Mouse (Mus musculus) neural tube, embryonic 14.5 days (tissue): ENCODE data around the gene Wdr82. TPM values are rescaled to one million over a fixed set of nuclear protein-coding genes. Genes with fewer than 3 reads are reported as not detected.

Experiments used
- ATAC-seq: fragments of 200-750 bp; cut with Nextera tagmentation; 2 replicates; pipeline ENCODE4 v1.8.0; 2017; ENCODE audit warnings: low read depth, mild to moderate bottlenecking, moderate TSS enrichment, moderate library complexity
- H3K27ac ChIP-seq: fragments of 300-500 bp; sonication (generic); 2 replicates; pipeline ENCODE4 v1.5.1; 2014; ENCODE audit warnings: low read depth, mild to moderate bottlenecking, control low read depth, low read length, moderate library complexity, mixed read lengths
- H3K27me3 ChIP-seq: fragments of 300-500 bp; sonication (generic); 2 replicates; pipeline ENCODE4 v1.6.1; 2014; ENCODE audit warnings: low read length; ENCODE audit not compliant: control insufficient read depth, insufficient read depth
- H3K36me3 ChIP-seq: fragments of 300-500 bp; sonication (generic); 2 replicates; pipeline ENCODE4 v1.6.1; 2014; ENCODE audit warnings: low read length, mixed read lengths; ENCODE audit not compliant: control insufficient read depth, insufficient read depth
- H3K4me1 ChIP-seq: fragments of 300-500 bp; sonication (generic); 2 replicates; pipeline ENCODE4 v1.6.1; 2014; ENCODE audit warnings: low read length; ENCODE audit not compliant: control insufficient read depth, insufficient read depth
- H3K4me2 ChIP-seq: fragments of 300-500 bp; sonication (generic); 2 replicates; pipeline ENCODE4 v1.6.1; 2014; ENCODE audit warnings: mild to moderate bottlenecking, low read depth, low read length, control low read depth
- H3K4me3 ChIP-seq: fragments of 300-500 bp; sonication (generic); 2 replicates; pipeline ENCODE4 v1.5.1; 2014; ENCODE audit warnings: low read depth, low read length, control low read depth, mixed read lengths
- H3K9ac ChIP-seq: fragments of 300-500 bp; sonication (generic); replicated peaks from 2 replicates; pipeline ENCODE4 v1.6.1; 2014; ENCODE audit warnings: low read depth, mild to moderate bottlenecking, control low read depth, low read length, mixed read lengths
- H3K9me3 ChIP-seq: fragments of 300-500 bp; sonication (generic); 2 replicates; pipeline ENCODE4 v1.6.1; 2016; ENCODE audit warnings: low read length; ENCODE audit not compliant: control insufficient read depth
- WGBS: fragments of 180-500 bp; shearing (Covaris S2); extraction: QIAGEN DNeasy Blood & Tissue Kit; methylation state at CpG from one replicate; pipeline ENCODE4 v1.1.7; 2014; 5-methylcytosine and 5-hydroxymethylcytosine counted together
- polyA plus RNA-seq: library from polyadenylated mRNA; unstranded; fragments of >200 nt; fragmentation: Nextera tagmentation; extraction: Ambion mirVana; gene quantifications from 2 replicates; pipeline ENCODE4 v1.2.1, GENCODE M21; 2014

Gene Wdr82
- polyA plus RNA-seq, 1 experiment from 2014 or later, result 40.4 TPM

- Histone ChIP-seq H3K9me3 (no peaks in the 10 kb centered on the region), H3K4me2 (peak overlapping the region; percentile 72), H3K4me1 (peaks cover 34% of the 10 kb centered on the region), H3K4me3 (peak overlapping the region; percentile 90), H3K27ac (peak overlapping the region; percentile 98), H3K27me3 (no peaks in the 10 kb centered on the region), H3K36me3 (no peaks in the 10 kb centered on the region), H3K9ac (peak overlapping the region; percentile 95)
- peak; percentile 71 for ATAC-seq
- WGBS, result 1% methylated on average over 30 of the region's 30 CpGs
These were observed 824 bp downstream of the Wdr82 start for GRCm38 (mm10) chr9:106171346-106172158.

GRCm38 (mm10) chr9:106172527-106172926, 1.8 kb downstream of the Wdr82 start:
- no peak overlapping the region for H3K9ac ChIP-seq
- ATAC-seq, result no peak
- no peaks in the 10 kb centered on the region for H3K9me3 ChIP-seq
- H3K4me3 ChIP-seq, result peak overlapping the region; percentile 90
- WGBS, result 33% methylated on average over 3 of the region's 3 CpGs
- H3K4me1 ChIP-seq, result peaks cover 34% of the 10 kb centered on the region
- H3K4me2 ChIP-seq, result peak overlapping the region; percentile 72
- H3K27me3 ChIP-seq, result no peaks in the 10 kb centered on the region
- peaks cover 9% of the 10 kb centered on the region for H3K36me3 ChIP-seq
- no peak overlapping the region for H3K27ac ChIP-seq

GRCm38 (mm10) chr9:106173363-106173762, 2.6 kb downstream of the Wdr82 start:
- H3K4me2 ChIP-seq, result peak overlapping the region; percentile 72
- H3K27ac ChIP-seq, result no peak overlapping the region
- H3K36me3 ChIP-seq, result peaks cover 15% of the 10 kb centered on the region
- WGBS, result 71% methylated on average over 2 of the region's 2 CpGs
- ATAC-seq, result no peak
- no peak overlapping the region for H3K9ac ChIP-seq
- peaks cover 34% of the 10 kb centered on the region for H3K4me1 ChIP-seq
- H3K4me3 ChIP-seq, result peak overlapping the region; percentile 9; the same call in 1 of the 2 replicates
- no peaks in the 10 kb centered on the region for H3K9me3 ChIP-seq
- H3K27me3 ChIP-seq, result no peaks in the 10 kb centered on the region

GRCm38 (mm10) chr9:106175552-106176200, 4.9 kb downstream of the Wdr82 start:
- WGBS, result 85% methylated on average over 3 of the region's 3 CpGs
- Histone ChIP-seq H3K27ac (no peak overlapping the region), H3K9me3 (no peaks in the 10 kb centered on the region), H3K4me1 (peaks cover 29% of the 10 kb centered on the region), H3K27me3 (no peaks in the 10 kb centered on the region), H3K9ac (no peak overlapping the region), H3K4me3 (no peak overlapping the region), H3K36me3 (peaks cover 25% of the 10 kb centered on the region), H3K4me2 (no peak overlapping the region)
- ATAC-seq, result no peak

DNA sequence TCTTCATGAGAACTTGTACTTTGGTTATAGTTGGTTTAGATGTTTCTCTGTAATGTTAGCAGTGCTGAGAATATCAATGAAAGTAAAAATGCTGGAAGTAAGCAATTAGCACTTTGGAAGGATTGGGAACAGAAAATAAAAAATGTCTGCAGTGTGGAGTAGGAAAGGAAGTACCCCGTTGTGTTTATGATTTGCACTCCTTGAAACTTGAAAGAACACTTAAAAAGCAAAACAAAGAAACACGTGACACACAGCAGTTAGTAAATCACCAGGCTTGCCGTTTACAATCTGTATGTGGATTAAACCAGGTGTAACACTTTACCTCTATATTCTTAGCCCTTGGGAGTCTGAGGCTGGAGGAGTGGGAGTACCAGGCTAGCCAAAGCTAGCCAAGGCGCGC, 6.0 kb downstream of the Wdr82 start:
- Histone ChIP-seq H3K9me3 (no peaks in the 10 kb centered on the region), H3K4me2 (no peak overlapping the region), H3K27me3 (no peaks in the 10 kb centered on the region), H3K36me3 (peaks cover 36% of the 10 kb centered on the region), H3K9ac (no peak overlapping the region), H3K27ac (no peak overlapping the region), H3K4me1 (peaks cover 29% of the 10 kb centered on the region), H3K4me3 (no peak overlapping the region)
- 73% methylated on average over 5 of the region's 5 CpGs for WGBS
- ATAC-seq, result no peak

- Histone ChIP-seq H3K36me3 (peaks cover 43% of the 10 kb centered on the region), H3K9ac (no peak overlapping the region), H3K9me3 (no peaks in the 10 kb centered on the region), H3K4me2 (no peak overlapping the region), H3K4me3 (no peak overlapping the region), H3K27me3 (no peaks in the 10 kb centered on the region), H3K27ac (no peak overlapping the region), H3K4me1 (peaks cover 24% of the 10 kb centered on the region)
- no peak for ATAC-seq
- 89% methylated on average over 6 of the region's 6 CpGs for WGBS
These were observed 7.1 kb downstream of the Wdr82 start for GRCm38 (mm10) chr9:106177799-106178198.

DNA sequence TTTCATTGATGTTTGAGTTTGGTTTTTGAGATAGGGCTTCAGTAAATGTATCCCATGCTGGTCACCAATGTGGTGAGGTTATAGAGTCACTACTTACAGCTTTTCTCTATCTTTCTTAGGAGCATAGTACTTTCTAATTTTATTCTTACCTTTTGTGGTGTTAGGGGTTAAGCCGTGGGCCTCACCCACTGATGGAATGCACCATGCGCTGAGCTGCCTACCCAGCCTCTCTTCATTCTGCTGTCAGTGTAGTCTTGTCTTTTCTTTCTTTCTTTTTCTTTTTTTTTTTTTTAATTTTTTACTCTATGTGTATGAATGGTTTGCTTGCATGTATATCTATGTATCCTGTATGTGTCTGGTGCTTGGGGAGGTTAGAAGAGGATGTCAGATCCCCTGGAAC, 8.7 kb downstream of the Wdr82 start:
- Histone ChIP-seq H3K4me1 (0 out of 2 replicates have a peak, but pooled peaks cover 9% of the 10 kb centered on the region), H3K36me3 (peaks cover 59% of the 10 kb centered on the region), H3K27me3 (no peaks in the 10 kb centered on the region), H3K9me3 (no peaks in the 10 kb centered on the region), H3K9ac (no peak overlapping the region), H3K4me3 (no peak overlapping the region), H3K4me2 (no peak overlapping the region), H3K27ac (no peak overlapping the region)
- no peak for ATAC-seq
- 94% methylated on average over 2 of the region's 2 CpGs for WGBS

DNA sequence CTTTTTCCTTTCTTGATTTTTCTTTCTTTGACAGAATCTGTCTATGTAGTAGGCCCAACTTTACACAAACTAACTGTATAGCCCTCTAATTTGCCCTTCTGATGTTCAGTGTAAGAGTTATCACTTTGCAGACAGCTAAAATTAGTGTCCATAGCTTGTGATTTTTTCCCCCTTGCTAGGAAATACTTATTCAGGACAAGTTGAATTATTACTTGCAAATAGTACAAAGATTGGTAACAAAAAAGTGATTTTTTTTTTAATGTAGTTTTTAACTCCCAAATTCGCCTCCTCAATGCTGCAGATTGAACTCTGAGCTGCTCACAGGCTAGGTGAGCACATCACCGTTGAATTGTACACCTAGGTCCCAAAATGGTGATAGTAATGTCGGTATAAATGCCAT, 9.2 kb downstream of the Wdr82 start:
- Histone ChIP-seq H3K9me3 (no peaks in the 10 kb centered on the region), H3K4me1 (0 out of 2 replicates have a peak, but pooled peaks cover 4% of the 10 kb centered on the region), H3K36me3 (peaks cover 63% of the 10 kb centered on the region), H3K4me2 (no peak overlapping the region), H3K9ac (no peak overlapping the region), H3K27ac (no peak overlapping the region), H3K27me3 (no peaks in the 10 kb centered on the region), H3K4me3 (no peak overlapping the region)
- 89% methylated on average over 3 of the region's 3 CpGs for WGBS
- no peak for ATAC-seq

DNA sequence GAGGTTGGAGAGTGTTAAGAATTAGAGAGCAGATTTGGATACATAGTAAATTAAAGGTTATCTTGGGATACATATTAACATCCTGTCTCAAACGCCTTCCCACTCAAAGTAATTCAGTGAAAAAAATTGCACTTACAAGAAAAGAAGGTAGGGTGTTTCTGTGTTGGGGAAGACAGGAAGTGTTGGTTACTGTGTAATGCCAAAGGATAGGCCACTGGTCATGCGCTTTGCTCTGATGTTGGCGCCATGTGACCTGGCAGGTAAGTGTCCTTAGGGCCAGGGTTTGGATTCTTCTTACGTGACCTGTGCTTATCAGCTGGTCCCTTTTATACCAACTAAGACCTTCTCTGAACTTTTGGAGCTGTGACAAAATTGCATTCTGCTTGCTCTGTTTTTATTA, 11.4 kb downstream of the Wdr82 start:
- H3K9ac ChIP-seq, result no peak overlapping the region
- H3K27me3 ChIP-seq, result no peaks in the 10 kb centered on the region
- ATAC-seq, result no peak
- 94% methylated on average over 4 of the region's 4 CpGs for WGBS
- H3K4me2 ChIP-seq, result no peak overlapping the region
- no peak overlapping the region for H3K27ac ChIP-seq
- peaks cover 80% of the 10 kb centered on the region for H3K36me3 ChIP-seq
- H3K4me3 ChIP-seq, result no peak overlapping the region
- H3K9me3 ChIP-seq, result no peaks in the 10 kb centered on the region
- H3K4me1 ChIP-seq, result no peaks in the 10 kb centered on the region
